Mouse (Mus musculus) naive thymus-derived CD4-positive, alpha-beta T cell, adult 5 months (primary cell): ENCODE measurements around the gene Insr. TPM values are rescaled to one million over a fixed set of nuclear protein-coding genes. Genes with fewer than 3 reads are reported as not detected.

Experiments
- polyA plus RNA-seq: library from polyadenylated mRNA; unstranded; fragments of 100-300 nt; shearing (Covaris generic); gene quantifications from one replicate; pipeline ENCODE4 v1.2.1, GENCODE M21; 2017

Gene Insr
- 44.0 TPM for polyA plus RNA-seq

DNA sequence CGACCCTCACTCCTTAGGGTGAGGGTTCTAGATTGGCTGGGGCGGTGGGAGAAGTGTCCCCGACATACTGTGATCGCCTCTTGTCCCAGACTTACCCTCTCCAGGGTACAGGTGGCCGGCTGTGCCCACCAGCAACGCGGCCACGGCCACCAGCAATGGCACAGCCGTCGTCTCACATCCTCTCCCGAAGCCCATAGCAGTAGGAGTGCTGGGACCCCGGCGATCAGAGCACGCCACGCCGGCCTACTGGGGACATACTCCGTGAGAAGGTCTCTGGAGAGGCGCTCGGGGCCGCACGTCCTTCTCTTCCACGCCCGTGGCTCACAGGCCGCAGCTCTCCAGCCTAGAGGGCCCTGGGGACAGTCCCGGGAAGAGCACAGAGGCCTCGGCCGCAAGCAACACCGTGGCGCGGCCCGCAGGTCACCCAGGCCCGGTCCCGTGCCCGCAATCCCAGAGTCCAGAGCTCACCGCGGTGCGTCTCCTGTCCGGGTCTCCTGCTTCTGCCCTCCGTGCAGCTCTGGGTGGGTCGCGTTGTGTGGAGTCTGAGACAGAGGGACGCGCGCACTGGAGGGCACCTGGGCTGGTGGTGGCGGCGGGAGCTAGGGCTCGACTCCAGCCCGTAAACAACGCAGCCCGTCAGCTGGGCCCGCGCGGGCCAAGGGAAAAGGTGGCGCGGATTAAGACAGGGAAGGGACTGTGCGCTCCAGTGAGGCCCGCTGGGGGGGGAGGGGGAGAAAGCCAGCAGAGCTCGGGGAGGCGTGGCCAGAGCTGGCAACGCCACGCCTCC lies at the start of gene Insr:
Insr (minus strand) TSS at position 684 of the 787 bp plus-strand sequence.

Other genes with a start within 250 kb of the Insr start
- gene A430078G23Rik, start 73.8 kb upstream of the Insr start, polyA plus RNA-seq: 167 TPM
- gene Arhgef18, start 113.4 kb upstream of the Insr start, polyA plus RNA-seq: 127 TPM
- 2.6 TPM for gene Pex11g, start 188.1 kb upstream of the Insr start, polyA plus RNA-seq
- not detected for gene Tex45, start 191.2 kb upstream of the Insr start, polyA plus RNA-seq
- gene Zfp358, start 213.5 kb upstream of the Insr start, polyA plus RNA-seq: 3.8 TPM
- gene Mcoln1, start 220.8 kb upstream of the Insr start, polyA plus RNA-seq: 131 TPM
- 27.4 TPM for gene Pnpla6, start 235.8 kb upstream of the Insr start, polyA plus RNA-seq